Mouse (Mus musculus): ENCODE measurements around the gene Sap30. TPM values are rescaled to one million over a fixed set of nuclear protein-coding genes. Genes with fewer than 3 reads are reported as not detected.
"Not testable (repeated sequence)": the region's sequence is repeated elsewhere in the genome, so short reads cannot be mapped to it uniquely, and the experiment has no call there.

The Sap30 gene
- polyA plus RNA-seq, 1 experiment from 2014 or later: 29.9 TPM

GRCm38 (mm10) chr8:57505500-57505899 is 17.8 kb upstream of the Sap30 start:
- DNase-seq (ENCODE audit: low spot score); H3K27ac ChIP-seq; H3K36me3 ChIP-seq (replicated peaks; ENCODE audit: control insufficient read depth, insufficient read depth); H3K4me2 ChIP-seq (replicated peaks); H3K4me3 ChIP-seq (replicated peaks; ENCODE audit: low read length); H3K9ac ChIP-seq; H3K9me3 ChIP-seq (ENCODE audit: control insufficient read depth, low read length); H3K4me1 ChIP-seq (replicated peaks; ENCODE audit: control insufficient read depth, insufficient read depth, low read length); ATAC-seq (ENCODE audit: low FRiP score); H3K27me3 ChIP-seq (ENCODE audit: control insufficient read depth, insufficient read depth, low read length): not testable (repeated sequence)
- WGBS: 87% methylated on average over 1 of the region's 1 CpGs

- no peak overlapping the region for H3K27ac ChIP-seq
- 0 out of 2 replicates have a peak, but pooled peaks have one; percentile 13 for ATAC-seq (ENCODE audit: low FRiP score)
- 55% methylated on average over 5 of the region's 5 CpGs for WGBS
Observed at GRCm38 (mm10) chr8:57503641-57504040, 16.0 kb upstream of the Sap30 start.

GRCm38 (mm10) chr8:57498847-57499511 is 11.3 kb upstream of the Sap30 start:
- H3K27me3 ChIP-seq (ENCODE audit: control insufficient read depth, insufficient read depth, low read length): no peaks in the 10 kb centered on the region
- 34% methylated on average over 17 of the region's 17 CpGs for WGBS
- no peaks in the 10 kb centered on the region for H3K9me3 ChIP-seq (ENCODE audit: control insufficient read depth, low read length)
- H3K4me2 ChIP-seq (replicated peaks): peak overlapping the region; percentile 35
- peak; percentile 67 for ATAC-seq (ENCODE audit: low FRiP score)
- no peaks in the 10 kb centered on the region for H3K4me1 ChIP-seq (replicated peaks; ENCODE audit: control insufficient read depth, insufficient read depth, low read length)
- no peak overlapping the region for H3K4me3 ChIP-seq (replicated peaks; ENCODE audit: low read length)
- peak; percentile 70 for DNase-seq (ENCODE audit: low spot score)
- no peak overlapping the region for H3K9ac ChIP-seq
- no peak overlapping the region for H3K27ac ChIP-seq
- H3K36me3 ChIP-seq (replicated peaks; ENCODE audit: control insufficient read depth, insufficient read depth): no peaks in the 10 kb centered on the region

More at GRCm38 (mm10) chr8:57503641-57504040, 16.0 kb upstream of the Sap30 start:
- no peaks in the 10 kb centered on the region for H3K36me3 ChIP-seq (replicated peaks; ENCODE audit: control insufficient read depth, insufficient read depth)
- peak; percentile 64 for DNase-seq (ENCODE audit: low spot score)
- H3K4me1 ChIP-seq (replicated peaks; ENCODE audit: control insufficient read depth, insufficient read depth, low read length): no peaks in the 10 kb centered on the region
- no peak overlapping the region for H3K4me3 ChIP-seq (replicated peaks; ENCODE audit: low read length)
- H3K27me3 ChIP-seq (ENCODE audit: control insufficient read depth, insufficient read depth, low read length): no peaks in the 10 kb centered on the region
- H3K4me2 ChIP-seq (replicated peaks): no peak overlapping the region
- H3K9me3 ChIP-seq (ENCODE audit: control insufficient read depth, low read length): no peaks in the 10 kb centered on the region
- H3K9ac ChIP-seq: no peak overlapping the region

- Histone ChIP-seq H3K27me3 (ENCODE audit: control insufficient read depth, insufficient read depth, low read length) (no peaks in the 10 kb centered on the region), H3K9me3 (ENCODE audit: control insufficient read depth, low read length) (no peaks in the 10 kb centered on the region), H3K36me3 (replicated peaks; ENCODE audit: control insufficient read depth, insufficient read depth) (no peaks in the 10 kb centered on the region), H3K4me2 (replicated peaks) (peak overlapping the region; percentile 35), H3K4me1 (replicated peaks; ENCODE audit: control insufficient read depth, insufficient read depth, low read length) (no peaks in the 10 kb centered on the region), H3K27ac (no peak overlapping the region), H3K4me3 (replicated peaks; ENCODE audit: low read length) (no peak overlapping the region), H3K9ac (no peak overlapping the region)
- ATAC-seq (ENCODE audit: low FRiP score) (no peak), DNase-seq (ENCODE audit: low spot score) (no peak)
- WGBS: 36% methylated on average over 8 of the region's 8 CpGs
Observed at GRCm38 (mm10) chr8:57498494-57498846, 10.8 kb upstream of the Sap30 start.

GRCm38 (mm10) chr8:57491873-57492272 is 4.2 kb upstream of the Sap30 start:
- 96% methylated on average over 4 of the region's 4 CpGs for WGBS
- Histone ChIP-seq H3K9ac (no peak overlapping the region), H3K9me3 (ENCODE audit: control insufficient read depth, low read length) (no peaks in the 10 kb centered on the region)

GRCm38 (mm10) chr8:57489896-57490295 is 2.2 kb upstream of the Sap30 start:
- ATAC-seq (ENCODE audit: low FRiP score) (no peak), DNase-seq (ENCODE audit: low spot score) (no peak)
- H3K9me3 ChIP-seq (ENCODE audit: control insufficient read depth, low read length): no peaks in the 10 kb centered on the region
- H3K4me3 ChIP-seq (replicated peaks; ENCODE audit: low read length): no peak overlapping the region
- no peak overlapping the region for H3K27ac ChIP-seq
- no peak overlapping the region for H3K4me2 ChIP-seq (replicated peaks)
- no peaks in the 10 kb centered on the region for H3K27me3 ChIP-seq (ENCODE audit: control insufficient read depth, insufficient read depth, low read length)
- H3K9ac ChIP-seq: no peak overlapping the region
- H3K36me3 ChIP-seq (replicated peaks; ENCODE audit: control insufficient read depth, insufficient read depth): no peaks in the 10 kb centered on the region
- peaks cover 10% of the 10 kb centered on the region for H3K4me1 ChIP-seq (replicated peaks; ENCODE audit: control insufficient read depth, insufficient read depth, low read length)

More at GRCm38 (mm10) chr8:57491873-57492272, 4.2 kb upstream of the Sap30 start:
- no peak overlapping the region for H3K27ac ChIP-seq
- H3K36me3 ChIP-seq (replicated peaks; ENCODE audit: control insufficient read depth, insufficient read depth): no peaks in the 10 kb centered on the region
- H3K4me2 ChIP-seq (replicated peaks): no peak overlapping the region
- no peaks in the 10 kb centered on the region for H3K27me3 ChIP-seq (ENCODE audit: control insufficient read depth, insufficient read depth, low read length)
- DNase-seq (ENCODE audit: low spot score): no peak
- no peak overlapping the region for H3K4me3 ChIP-seq (replicated peaks; ENCODE audit: low read length)
- no peak for ATAC-seq (ENCODE audit: low FRiP score)
- no peaks in the 10 kb centered on the region for H3K4me1 ChIP-seq (replicated peaks; ENCODE audit: control insufficient read depth, insufficient read depth, low read length)

GRCm38 (mm10) chr8:57489366-57489765 is 1.7 kb upstream of the Sap30 start:
- Histone ChIP-seq H3K4me1 (replicated peaks; ENCODE audit: control insufficient read depth, insufficient read depth, low read length) (peaks cover 10% of the 10 kb centered on the region), H3K4me3 (replicated peaks; ENCODE audit: low read length) (no peak overlapping the region), H3K27ac (no peak overlapping the region), H3K9ac (no peak overlapping the region), H3K4me2 (replicated peaks) (no peak overlapping the region), H3K27me3 (ENCODE audit: control insufficient read depth, insufficient read depth, low read length) (no peaks in the 10 kb centered on the region), H3K36me3 (replicated peaks; ENCODE audit: control insufficient read depth, insufficient read depth) (no peaks in the 10 kb centered on the region), H3K9me3 (ENCODE audit: control insufficient read depth, low read length) (no peaks in the 10 kb centered on the region)
- 97% methylated on average over 1 of the region's 1 CpGs for WGBS
- no peak for DNase-seq (ENCODE audit: low spot score)
- ATAC-seq (ENCODE audit: low FRiP score): no peak

- Histone ChIP-seq H3K9me3 (ENCODE audit: control insufficient read depth, low read length) (no peaks in the 10 kb centered on the region), H3K9ac (peak overlapping the region; percentile 52), H3K4me1 (replicated peaks; ENCODE audit: control insufficient read depth, insufficient read depth, low read length) (peaks cover 10% of the 10 kb centered on the region), H3K4me3 (replicated peaks; ENCODE audit: low read length) (peak overlapping the region; percentile 92), H3K4me2 (replicated peaks) (peak overlapping the region; percentile 86), H3K36me3 (replicated peaks; ENCODE audit: control insufficient read depth, insufficient read depth) (peaks cover 3% of the 10 kb centered on the region; the same call in 1 of the 2 replicates), H3K27me3 (ENCODE audit: control insufficient read depth, insufficient read depth, low read length) (no peaks in the 10 kb centered on the region), H3K27ac (peak overlapping the region; percentile 82)
- ATAC-seq (ENCODE audit: low FRiP score) (peak; percentile 52), DNase-seq (ENCODE audit: low spot score) (peak; percentile 67)
- under 1% methylated on average over 25 of the region's 25 CpGs for WGBS
Observed at GRCm38 (mm10) chr8:57488312-57488765, 679 bp upstream of the Sap30 start.

GRCm38 (mm10) chr8:57486491-57487440 is 894 bp downstream of the Sap30 start:
- Histone ChIP-seq H3K36me3 (replicated peaks; ENCODE audit: control insufficient read depth, insufficient read depth) (peaks cover 15% of the 10 kb centered on the region), H3K4me3 (replicated peaks; ENCODE audit: low read length) (peak overlapping the region; percentile 92), H3K9ac (peak overlapping the region; percentile 82), H3K4me1 (replicated peaks; ENCODE audit: control insufficient read depth, insufficient read depth, low read length) (peaks cover 10% of the 10 kb centered on the region), H3K27me3 (ENCODE audit: control insufficient read depth, insufficient read depth, low read length) (no peaks in the 10 kb centered on the region), H3K9me3 (ENCODE audit: control insufficient read depth, low read length) (no peaks in the 10 kb centered on the region), H3K27ac (peak overlapping the region; percentile 91), H3K4me2 (replicated peaks) (peak overlapping the region; percentile 86)
- WGBS: under 1% methylated on average over 54 of the region's 54 CpGs
- DNase-seq (ENCODE audit: low spot score): peak; percentile 69
- ATAC-seq (ENCODE audit: low FRiP score): peak; percentile 75

Measured in hindbrain, embryonic 14.5 days (tissue).